Mouse (Mus musculus): ENCODE measurements around the gene Methig1.

DNA sequence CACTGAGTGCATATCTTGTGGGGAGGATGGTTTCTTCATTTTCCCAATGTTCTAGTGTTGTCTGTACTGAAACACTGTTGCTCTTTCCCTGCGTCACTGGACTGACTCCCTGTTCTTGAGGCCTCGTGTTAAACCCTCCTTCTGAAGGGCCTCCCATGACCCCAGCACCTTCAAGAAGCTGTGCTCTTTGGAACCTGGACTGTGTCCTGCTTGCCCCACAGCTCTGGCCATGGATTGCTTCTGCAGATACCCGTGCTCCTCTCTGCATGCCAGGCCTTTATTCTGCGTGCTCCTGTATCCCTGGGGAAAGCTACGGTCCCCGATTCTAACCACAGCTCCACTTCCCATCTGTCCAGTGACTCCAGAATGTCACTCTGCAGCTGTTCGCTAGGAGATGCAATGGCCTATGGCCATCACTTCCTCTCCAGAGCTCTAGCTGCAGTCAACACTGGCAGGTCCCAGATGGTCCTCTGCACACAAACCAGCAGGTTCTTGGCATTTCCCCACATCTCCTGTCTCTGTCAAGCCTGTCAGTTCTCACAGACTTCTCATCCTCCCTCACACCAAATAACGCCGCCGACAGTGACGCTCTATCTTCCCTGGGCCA, 77.1 kb downstream of the Methig1 start:
- TF ChIP-seq CHD2 (IDR thresholded peaks at IDR 0.05; ENCODE audit: low read depth, low read length) (no peak), MAFK (IDR thresholded peaks at IDR 0.05; ENCODE audit: insufficient read depth, low read depth, low read length) (no peak), ZNF384 (IDR thresholded peaks at IDR 0.05; ENCODE audit: low read depth, low read length) (no peak), HCFC1 (IDR thresholded peaks at IDR 0.05; ENCODE audit: borderline replicate concordance, insufficient read depth, low read length) (no peak)

All from ES-E14 (cell line).